Mouse (Mus musculus) hindbrain, embryonic 15.5 days (tissue): Measurements from ENCODE around the gene Rab5b. TPM values are rescaled to one million over a fixed set of nuclear protein-coding genes. Genes with fewer than 3 reads are reported as not detected.
A peak's percentile ranks its signal among the peaks of the same experiment; 100 is the strongest.

Experiments used
- ATAC-seq: fragments of 200-750 bp; cut with Nextera tagmentation; 2 replicates; pipeline ENCODE4 v1.8.0; 2017; ENCODE audit warnings: low read depth, moderate number of reproducible peaks, moderate TSS enrichment; ENCODE audit not compliant: low FRiP score
- H3K27ac ChIP-seq: fragments of 300-500 bp; sonication (generic); replicated peaks from 2 replicates; pipeline ENCODE4 v1.5.1; 2015; ENCODE audit warnings: mild to moderate bottlenecking, inconsistent platforms
- H3K27me3 ChIP-seq: fragments of 300-500 bp; sonication (generic); 2 replicates; pipeline ENCODE4 v1.6.1; 2015; ENCODE audit warnings: control low read depth, inconsistent platforms
- H3K36me3 ChIP-seq: fragments of 300-500 bp; sonication (generic); 2 replicates; pipeline ENCODE4 v1.6.1; 2015; ENCODE audit warnings: control low read depth, inconsistent platforms
- H3K4me1 ChIP-seq: fragments of 300-500 bp; sonication (generic); replicated peaks from 2 replicates; pipeline ENCODE4 v1.6.1; 2015; ENCODE audit warnings: control low read depth, inconsistent platforms
- H3K4me2 ChIP-seq: fragments of 300-500 bp; sonication (generic); 2 replicates; pipeline ENCODE4 v1.6.1; 2015; ENCODE audit warnings: moderate library complexity, mild to moderate bottlenecking, inconsistent platforms
- H3K4me3 ChIP-seq: fragments of 300-500 bp; sonication (generic); 2 replicates; pipeline ENCODE4 v1.5.1; 2015; ENCODE audit warnings: mild to moderate bottlenecking, inconsistent platforms
- H3K9ac ChIP-seq: fragments of 300-500 bp; sonication (generic); 2 replicates; pipeline ENCODE4 v1.6.1; 2015; ENCODE audit warnings: inconsistent platforms
- H3K9me3 ChIP-seq: fragments of 300-500 bp; sonication (generic); 2 replicates; pipeline ENCODE4 v1.6.1; 2016; ENCODE audit warnings: control low read depth, inconsistent platforms
- WGBS: fragments of 180-500 bp; shearing (Covaris S2); methylation state at CpG from one replicate; pipeline ENCODE4 v1.1.7; 2015; 5-methylcytosine and 5-hydroxymethylcytosine counted together
- polyA plus RNA-seq: library from polyadenylated mRNA; unstranded; fragments of >200 nt; fragmentation: Nextera tagmentation; extraction: Ambion mirVana; gene quantifications from 2 replicates; pipeline ENCODE4 v1.2.1, GENCODE M21; 2015

Gene Rab5b
- polyA plus RNA-seq, 1 experiment from 2014 or later, result 121 TPM

DNA sequence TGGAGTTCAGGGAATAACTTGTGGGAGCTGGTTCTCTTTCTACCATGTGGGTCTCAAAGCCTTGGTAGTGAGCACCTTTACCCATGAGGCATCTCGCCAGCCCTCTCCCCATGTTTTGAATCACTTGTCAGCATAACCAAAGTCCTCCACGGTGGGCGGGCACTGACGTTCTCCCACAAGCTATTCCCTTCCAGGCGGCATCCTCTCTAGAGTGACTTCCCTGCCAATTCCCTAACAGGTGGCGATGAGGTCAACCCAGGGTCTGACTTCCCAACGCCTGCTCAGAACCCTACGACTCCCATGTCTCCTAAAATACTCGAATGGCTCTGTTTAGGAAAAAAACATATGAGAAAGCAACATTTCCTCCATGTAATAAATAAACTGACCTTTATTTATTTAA lies 38.2 kb downstream of the Rab5b start:
- Histone ChIP-seq H3K4me2 (no peak overlapping the region), H3K9me3 (no peaks in the 10 kb centered on the region), H3K27me3 (no peaks in the 10 kb centered on the region), H3K4me3 (no peak overlapping the region), H3K9ac (no peak overlapping the region), H3K27ac (no peak overlapping the region), H3K4me1 (no peaks in the 10 kb centered on the region), H3K36me3 (no peaks in the 10 kb centered on the region)
- 59% methylated on average over 9 of the region's 9 CpGs for WGBS
- ATAC-seq, result no peak

DNA sequence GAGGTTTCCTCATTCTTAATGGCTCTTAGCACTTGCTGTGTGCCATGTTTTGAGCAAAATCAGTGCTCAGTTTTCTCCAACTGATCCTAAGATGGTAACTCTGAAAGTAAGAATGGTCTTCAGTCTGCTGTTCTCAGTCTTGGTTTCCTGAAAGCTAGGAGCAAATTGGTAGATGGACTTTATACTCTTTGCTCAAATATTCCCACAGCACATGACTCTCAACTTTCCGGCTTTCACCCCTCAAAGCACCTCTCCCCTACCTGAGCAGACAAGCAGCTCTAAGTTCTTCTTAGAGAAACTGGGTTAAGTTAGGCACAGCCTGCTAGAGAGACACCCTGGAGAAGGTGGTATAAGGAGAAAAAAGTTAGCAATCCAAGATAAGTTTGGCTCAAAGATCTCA lies 39.3 kb downstream of the Rab5b start:
- Histone ChIP-seq H3K36me3 (no peaks in the 10 kb centered on the region), H3K27ac (no peak overlapping the region), H3K4me2 (no peak overlapping the region), H3K27me3 (no peaks in the 10 kb centered on the region), H3K4me3 (no peak overlapping the region), H3K9me3 (no peaks in the 10 kb centered on the region), H3K9ac (no peak overlapping the region), H3K4me1 (no peaks in the 10 kb centered on the region)
- no peak for ATAC-seq
- WGBS, result 97% methylated on average over 1 of the region's 1 CpGs

DNA sequence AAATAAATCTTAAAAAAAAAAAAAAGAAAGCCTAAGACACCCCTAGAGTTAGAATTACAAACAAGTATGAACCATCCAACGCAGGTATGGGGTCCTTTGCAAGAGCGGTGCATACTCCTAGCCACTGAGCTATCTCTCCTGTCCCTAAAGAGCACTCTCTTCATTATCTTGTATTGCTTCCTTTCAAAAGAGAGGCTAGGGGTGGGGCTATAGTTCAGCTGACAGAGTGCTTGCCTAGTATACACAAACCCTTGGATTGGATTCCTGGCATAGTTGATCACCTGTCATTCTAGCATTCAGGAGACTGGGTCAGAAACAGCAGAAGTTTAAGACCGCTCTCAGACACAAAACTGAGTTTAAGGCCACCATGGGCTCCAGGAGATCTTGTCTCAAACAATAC lies 40.8 kb downstream of the Rab5b start:
- H3K4me1 ChIP-seq, result no peaks in the 10 kb centered on the region
- 88% methylated on average over 3 of the region's 3 CpGs for WGBS
- H3K27me3 ChIP-seq, result no peaks in the 10 kb centered on the region
- H3K27ac ChIP-seq, result no peak overlapping the region
- no peaks in the 10 kb centered on the region for H3K9me3 ChIP-seq
- no peak overlapping the region for H3K9ac ChIP-seq
- no peak for ATAC-seq
- no peaks in the 10 kb centered on the region for H3K36me3 ChIP-seq
- H3K4me2 ChIP-seq, result no peak overlapping the region
- no peak overlapping the region for H3K4me3 ChIP-seq

DNA sequence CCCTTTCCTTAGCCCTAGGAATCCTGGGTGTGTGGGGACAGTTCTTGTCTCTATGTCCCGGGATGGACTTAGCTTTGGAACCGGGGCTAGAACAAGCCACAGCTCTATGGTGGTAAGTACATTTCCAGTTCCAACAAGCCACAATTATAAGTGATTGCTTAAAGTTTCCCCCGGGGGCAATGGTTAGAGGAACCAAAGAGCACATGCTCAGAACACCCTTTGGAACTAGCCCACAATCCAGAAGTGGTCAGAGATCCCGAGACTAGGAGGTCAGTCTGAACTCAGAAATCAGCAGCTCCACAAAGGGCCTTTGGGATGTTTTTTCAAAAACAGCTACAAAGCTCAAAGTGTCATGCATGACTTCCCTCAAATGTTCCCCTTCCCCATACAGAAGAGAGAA lies 42.2 kb downstream of the Rab5b start:
- H3K4me1 ChIP-seq, result no peaks in the 10 kb centered on the region
- WGBS, result 75% methylated on average over 4 of the region's 4 CpGs
- no peak for ATAC-seq
- no peaks in the 10 kb centered on the region for H3K9me3 ChIP-seq
- no peak overlapping the region for H3K4me2 ChIP-seq
- H3K36me3 ChIP-seq, result no peaks in the 10 kb centered on the region
- H3K4me3 ChIP-seq, result no peak overlapping the region
- no peak overlapping the region for H3K9ac ChIP-seq
- H3K27me3 ChIP-seq, result no peaks in the 10 kb centered on the region
- no peak overlapping the region for H3K27ac ChIP-seq

DNA sequence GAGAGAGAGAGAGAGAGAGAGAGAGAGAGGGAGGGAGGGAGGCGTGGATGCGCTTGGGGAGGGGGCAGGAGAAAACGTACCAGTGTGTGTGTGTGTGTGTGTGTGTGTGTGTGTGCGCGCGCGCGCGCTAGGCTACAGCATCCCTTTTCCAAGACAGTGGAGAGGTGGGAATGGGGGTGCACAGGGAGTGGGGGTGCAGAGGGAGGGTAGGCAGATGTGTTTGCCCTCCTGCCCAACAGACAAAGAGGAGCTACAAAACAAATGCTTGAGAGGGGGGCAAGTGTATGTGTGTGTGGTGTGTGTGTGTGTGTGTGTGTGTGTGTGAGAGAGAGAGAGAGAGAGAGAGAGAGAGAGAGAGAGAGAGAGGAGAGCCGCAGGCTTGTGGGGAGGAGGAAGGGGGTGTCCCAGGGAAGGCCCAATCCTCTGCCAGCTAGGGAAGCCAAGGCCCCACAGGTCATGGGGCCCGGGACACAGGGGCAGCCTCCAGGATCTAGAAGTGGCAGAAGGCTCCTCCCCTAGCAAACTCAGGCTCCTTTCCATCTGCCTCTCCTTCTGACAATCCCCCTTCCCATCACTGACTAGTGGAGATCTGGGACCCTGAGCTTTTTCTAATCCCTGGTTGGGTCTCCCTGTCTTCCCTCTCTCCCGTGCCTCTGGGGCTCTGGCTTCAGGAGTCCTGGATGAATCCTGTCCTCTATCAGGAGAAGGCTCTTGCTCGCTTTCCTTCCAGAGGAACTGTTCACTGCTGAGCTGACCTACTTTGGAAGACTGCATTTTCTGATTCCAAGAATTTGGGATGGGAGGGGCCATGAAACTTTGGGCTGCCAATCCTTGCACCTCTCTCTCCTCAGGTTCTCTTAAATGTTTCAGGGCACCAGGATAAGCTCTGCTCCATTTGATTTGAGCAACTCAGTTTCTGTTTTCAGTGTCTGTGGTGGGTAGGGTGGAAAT lies 49.6 kb downstream of the Rab5b start:
- H3K27me3 ChIP-seq, result no peaks in the 10 kb centered on the region
- 5% methylated on average over 12 of the region's 13 CpGs for WGBS
- peaks cover 35% of the 10 kb centered on the region for H3K4me1 ChIP-seq
- peak overlapping the region; percentile 61 for H3K4me2 ChIP-seq
- peak; percentile 81 for ATAC-seq
- H3K27ac ChIP-seq, result peak overlapping the region; percentile 96
- H3K4me3 ChIP-seq, result peak overlapping the region; percentile 70
- peak overlapping the region; percentile 43 for H3K9ac ChIP-seq
- H3K9me3 ChIP-seq, result no peaks in the 10 kb centered on the region
- peaks cover under 1% of the 10 kb centered on the region; the same call in 1 of the 2 replicates for H3K36me3 ChIP-seq

DNA sequence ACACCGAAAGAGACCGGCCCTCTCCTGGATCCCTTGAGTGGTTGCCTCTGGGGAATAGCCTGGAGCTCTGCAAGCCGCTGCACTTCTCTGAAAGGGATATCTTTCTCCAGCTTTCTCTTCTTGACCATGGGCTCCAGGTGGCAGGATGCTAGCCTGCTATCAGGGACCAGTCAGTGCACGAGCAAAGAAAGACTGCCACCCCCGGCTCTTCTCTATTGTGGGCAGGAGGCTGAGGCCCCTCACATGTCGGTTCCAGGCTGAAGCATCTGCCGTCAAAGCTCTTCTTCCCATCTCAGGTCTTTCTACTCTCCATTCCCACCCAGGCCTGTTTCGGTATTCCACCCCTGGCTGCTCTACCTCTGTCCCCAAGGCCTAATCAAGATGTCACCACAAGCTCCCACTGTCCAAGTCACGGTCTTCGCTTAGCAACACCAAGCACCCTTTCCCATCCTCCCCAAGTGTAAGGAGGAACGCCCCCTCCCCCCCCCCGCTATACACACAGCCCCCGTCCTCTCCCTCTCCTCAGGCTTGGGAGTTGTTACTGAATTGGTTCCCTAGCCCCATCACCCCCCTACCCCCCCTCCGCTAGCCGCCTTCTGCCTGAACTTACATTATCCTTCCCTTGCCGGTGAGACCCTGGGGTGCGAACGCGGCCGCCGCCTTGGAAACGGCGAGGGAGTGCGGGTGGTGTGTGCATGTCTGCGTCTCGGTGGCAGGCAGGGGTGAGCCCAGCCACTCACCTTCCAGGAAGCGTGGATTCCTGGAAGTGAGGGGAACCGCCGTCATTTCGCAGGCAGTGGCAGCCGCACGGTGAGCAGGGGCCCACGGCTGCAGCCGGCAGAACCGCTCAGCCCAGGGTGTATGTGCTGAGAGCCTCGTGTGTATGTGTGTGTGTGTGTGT lies 50.7 kb downstream of the Rab5b start, which contains the start of gene Ikzf4:
TSS of gene Ikzf4 (minus strand) at position 881 of the 901 bp plus-strand sequence.
- peak within 1 kb of the TSS; percentile 70 for H3K4me3 ChIP-seq
- H3K27me3 ChIP-seq, result no peaks in the 10 kb centered on the region
- H3K9ac ChIP-seq, result peak within 1 kb of the TSS; percentile 79
- H3K27ac ChIP-seq, result peak within 1 kb of the TSS; percentile 96
- peaks cover 11% of the 10 kb centered on the region for H3K36me3 ChIP-seq
- H3K4me1 ChIP-seq, result peaks cover 40% of the 10 kb centered on the region
- H3K4me2 ChIP-seq, result peak within 1 kb of the TSS; percentile 61
- WGBS, result under 1% methylated on average over 32 of the region's 36 CpGs
- peak; percentile 79 for ATAC-seq
- H3K9me3 ChIP-seq, result no peaks in the 10 kb centered on the region

DNA sequence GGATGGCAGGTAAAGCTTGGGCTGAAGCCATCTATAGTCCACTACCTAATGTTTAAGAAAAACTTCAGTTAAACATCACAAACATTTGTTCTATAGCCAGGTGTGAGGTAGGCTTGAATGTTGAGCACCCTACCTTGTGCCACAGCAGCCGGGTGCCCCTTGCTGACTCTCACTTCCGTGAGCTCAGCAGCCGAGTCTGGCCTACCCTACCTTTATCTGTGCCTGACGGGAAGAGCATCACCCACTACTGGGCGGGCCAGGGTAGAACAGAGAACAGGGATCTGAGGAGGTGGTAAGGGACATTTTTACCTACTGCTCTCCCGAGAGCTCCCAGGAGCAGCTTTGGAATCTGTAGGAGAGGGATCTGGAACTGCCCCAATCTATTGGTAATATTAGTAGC lies 53.3 kb downstream of the Rab5b start:
- Histone ChIP-seq H3K9ac (no peak overlapping the region), H3K4me3 (no peak overlapping the region), H3K27me3 (no peaks in the 10 kb centered on the region), H3K4me2 (peak overlapping the region; percentile 61; the same call in 1 of the 2 replicates), H3K4me1 (peaks cover 40% of the 10 kb centered on the region), H3K36me3 (peaks cover 30% of the 10 kb centered on the region), H3K9me3 (no peaks in the 10 kb centered on the region), H3K27ac (no peak overlapping the region)
- ATAC-seq, result no peak
- 94% methylated on average over 6 of the region's 6 CpGs for WGBS

DNA sequence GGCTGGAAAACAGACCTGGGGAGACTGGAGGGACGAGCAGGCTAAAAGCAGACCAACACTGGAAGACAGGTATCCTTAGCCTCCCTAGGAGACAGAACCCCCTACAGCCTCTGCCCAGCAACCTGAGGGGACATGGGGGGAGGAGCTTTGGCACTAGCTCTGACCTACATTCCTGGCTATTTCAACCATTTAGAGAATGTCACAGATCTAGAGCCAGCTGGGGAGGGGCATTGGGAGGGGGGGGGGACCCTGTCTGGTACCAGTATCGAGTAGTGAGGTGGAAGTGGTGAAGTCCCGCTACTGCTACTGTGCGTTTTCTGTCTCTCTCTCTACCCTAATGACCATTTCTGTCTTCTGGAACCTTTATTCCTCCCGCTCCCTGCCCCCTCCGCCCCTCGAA lies 54.2 kb downstream of the Rab5b start:
- no peak for ATAC-seq
- Histone ChIP-seq H3K36me3 (peaks cover 32% of the 10 kb centered on the region), H3K9me3 (no peaks in the 10 kb centered on the region), H3K4me3 (no peak overlapping the region), H3K4me1 (peaks cover 34% of the 10 kb centered on the region), H3K4me2 (no peak overlapping the region), H3K9ac (no peak overlapping the region), H3K27ac (no peak overlapping the region), H3K27me3 (no peaks in the 10 kb centered on the region)
- WGBS, result 79% methylated on average over 7 of the region's 7 CpGs

DNA sequence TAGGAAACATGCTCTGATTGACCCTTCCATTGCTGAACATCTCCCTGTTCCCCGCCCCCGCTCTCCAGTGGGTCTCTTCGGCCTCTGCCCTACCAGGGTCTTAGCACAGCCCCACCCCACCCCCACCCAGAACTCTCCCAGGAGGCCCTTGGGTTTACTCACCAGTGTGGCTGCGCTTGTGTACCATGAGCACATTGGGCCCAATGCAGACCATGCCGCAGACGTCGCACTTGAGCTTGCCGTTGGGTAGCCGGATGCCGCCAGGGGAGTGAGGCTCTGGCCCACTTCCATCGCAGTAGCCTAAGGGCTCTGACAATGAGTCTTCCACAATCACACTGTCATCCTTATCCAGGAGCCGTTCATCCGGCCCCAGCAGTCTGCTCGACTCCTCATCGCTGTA lies 55.2 kb downstream of the Rab5b start:
- Histone ChIP-seq H3K4me2 (no peak overlapping the region), H3K4me3 (no peak overlapping the region), H3K36me3 (peaks cover 38% of the 10 kb centered on the region), H3K9me3 (no peaks in the 10 kb centered on the region), H3K4me1 (peaks cover 28% of the 10 kb centered on the region), H3K9ac (no peak overlapping the region), H3K27me3 (no peaks in the 10 kb centered on the region), H3K27ac (no peak overlapping the region)
- WGBS, result 91% methylated on average over 15 of the region's 15 CpGs
- ATAC-seq, result no peak

DNA sequence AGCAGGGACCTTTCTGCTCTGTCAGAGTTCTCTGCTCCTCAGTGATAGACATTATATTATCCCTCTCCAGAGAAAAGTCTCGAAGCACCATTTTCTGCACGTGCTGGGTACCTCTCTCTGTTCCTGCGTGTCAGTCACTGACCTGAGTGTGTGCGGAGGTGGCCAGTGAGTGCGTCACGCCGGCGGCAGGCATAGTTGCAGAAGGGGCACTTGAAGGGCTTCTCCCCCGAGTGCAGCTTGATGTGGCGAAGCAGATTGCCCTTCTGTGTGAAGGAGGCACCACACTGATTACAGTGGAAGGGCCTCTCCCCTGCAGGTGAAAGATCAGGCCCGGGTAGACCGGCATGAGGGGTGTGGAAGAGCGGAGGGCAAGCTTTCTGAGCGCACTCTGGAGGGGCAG lies 56.1 kb downstream of the Rab5b start:
- H3K36me3 ChIP-seq, result peaks cover 46% of the 10 kb centered on the region
- ATAC-seq, result no peak

DNA sequence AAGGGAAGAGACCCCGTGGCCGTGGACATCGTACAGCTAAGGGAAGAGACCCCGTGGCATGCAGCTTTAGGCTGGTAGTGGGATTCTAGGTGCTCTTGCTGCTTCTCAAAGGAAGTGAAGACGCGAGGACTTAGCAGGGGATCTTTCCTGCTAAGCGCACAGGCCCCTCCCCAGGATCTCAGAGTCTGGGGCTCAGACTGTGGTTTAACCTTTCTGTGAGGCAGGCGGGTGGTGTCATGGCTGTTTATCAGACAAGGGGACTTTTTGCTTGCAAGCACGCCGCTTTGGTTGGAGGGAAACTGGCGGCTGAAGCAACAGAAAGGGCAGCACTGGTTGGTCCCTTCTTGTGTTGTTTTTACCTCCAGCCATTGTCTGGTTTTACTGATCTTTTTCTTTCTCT lies 59.1 kb downstream of the Rab5b start:
- peak overlapping the region; percentile 28 for H3K4me2 ChIP-seq
- no peak overlapping the region for H3K9ac ChIP-seq
- no peak for ATAC-seq

More for the DNA sequence above, 56.1 kb downstream of the Rab5b start:
- no peak overlapping the region for H3K4me2 ChIP-seq
- H3K4me1 ChIP-seq, result peaks cover 28% of the 10 kb centered on the region
- H3K9ac ChIP-seq, result no peak overlapping the region
- H3K27me3 ChIP-seq, result no peaks in the 10 kb centered on the region
- WGBS, result 93% methylated on average over 14 of the region's 14 CpGs
- no peak overlapping the region for H3K27ac ChIP-seq
- H3K4me3 ChIP-seq, result no peak overlapping the region
- H3K9me3 ChIP-seq, result no peaks in the 10 kb centered on the region

DNA sequence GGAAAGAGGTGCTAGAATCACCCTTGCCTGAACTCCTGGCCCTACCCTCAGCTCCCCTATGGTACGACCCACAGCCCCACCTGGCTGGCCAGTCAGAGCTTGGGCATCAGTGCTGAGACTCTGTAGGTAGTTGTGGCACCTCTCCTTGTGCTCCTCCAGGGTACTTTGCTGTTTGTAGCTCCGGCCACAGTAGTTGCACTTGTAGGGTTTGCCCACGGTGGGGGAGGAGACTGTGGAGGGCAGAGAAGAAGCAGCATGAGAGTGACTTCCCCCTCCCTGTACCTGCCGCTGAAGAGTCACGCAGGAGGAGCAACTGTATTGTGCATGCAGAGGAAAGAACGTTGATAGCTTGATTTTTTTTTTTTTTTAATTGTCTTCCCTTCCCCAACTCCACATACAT lies 59.5 kb downstream of the Rab5b start:
- no peak for ATAC-seq
- 53% methylated on average over 6 of the region's 6 CpGs for WGBS
- no peaks in the 10 kb centered on the region for H3K9me3 ChIP-seq
- no peaks in the 10 kb centered on the region for H3K27me3 ChIP-seq
- H3K4me1 ChIP-seq, result 0 out of 2 replicates have a peak, but pooled peaks cover 5% of the 10 kb centered on the region
- H3K9ac ChIP-seq, result no peak overlapping the region
- H3K4me3 ChIP-seq, result no peak overlapping the region
- H3K27ac ChIP-seq, result no peak overlapping the region
- H3K36me3 ChIP-seq, result peaks cover 76% of the 10 kb centered on the region
- H3K4me2 ChIP-seq, result 0 out of 2 replicates have a peak overlapping the region, but pooled peaks have one; percentile 28

More for the DNA sequence above, 59.1 kb downstream of the Rab5b start:
- 6% methylated on average over 11 of the region's 11 CpGs for WGBS
- no peak overlapping the region for H3K4me3 ChIP-seq
- no peak overlapping the region for H3K27ac ChIP-seq
- H3K36me3 ChIP-seq, result peaks cover 76% of the 10 kb centered on the region
- H3K4me1 ChIP-seq, result 0 out of 2 replicates have a peak, but pooled peaks cover 5% of the 10 kb centered on the region
- H3K27me3 ChIP-seq, result no peaks in the 10 kb centered on the region
- no peaks in the 10 kb centered on the region for H3K9me3 ChIP-seq
